Mouse (Mus musculus) layer of hippocampus, adult 6 months (tissue): Measurements from ENCODE around the gene Misp. TPM values are rescaled to one million over a fixed set of nuclear protein-coding genes. Genes with fewer than 3 reads are reported as not detected.

Source experiments
- long read RNA-seq, 2 experiments: library from polyadenylated mRNA; unstranded; transcript quantifications; one replicate each; pipeline ENCODE4 v2.0.0; 2019 to 2020
- microRNA-seq: library from miRNA; unstranded; fragments of <30 nt; microRNA quantifications from one replicate; pipeline ENCODE4 v1.2.0, GENCODE M21; 2020
- polyA plus RNA-seq: library from polyadenylated mRNA; unstranded; fragments of <200 nt; fragmentation: Nextera tagmentation; gene quantifications from 2 replicates; pipeline ENCODE4 v1.2.3, GENCODE M21; 2021

The Misp gene
- polyA plus RNA-seq: 0.15 and 0.28 TPM in 2 replicates
- long read RNA-seq, experiment 1: 0 reads
- long read RNA-seq, experiment 2, partial matches to known transcripts: 1 of 1 reads
- long read RNA-seq, experiment 2, other reads (novel, unspliced or antisense): 0 of 1 reads

DNA sequence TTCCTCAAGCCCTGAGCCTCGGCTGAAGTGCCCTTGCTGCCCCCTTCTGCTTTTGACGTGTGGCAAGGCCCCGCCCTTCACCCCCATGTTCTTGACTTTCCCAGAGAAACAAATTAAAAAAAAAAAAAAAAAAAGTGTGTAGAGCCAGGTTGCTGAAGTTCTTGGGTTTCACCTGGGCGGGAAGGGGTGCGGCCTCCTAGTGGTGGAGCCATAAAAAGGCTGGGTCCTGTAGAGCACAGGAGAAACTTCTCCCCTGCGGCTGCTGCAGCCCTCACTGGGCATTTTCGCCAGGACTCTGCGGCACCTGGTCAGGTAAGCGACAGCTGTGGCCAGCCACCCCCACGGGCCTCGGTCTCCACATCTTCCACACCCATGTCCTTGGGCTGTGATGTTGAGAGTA lies at the start of gene Misp:
Gene Misp, plus strand, starts transcription at position 208 of the 400 bp plus-strand sequence.

GRCm38 (mm10) chr10:79777103-79777531 lies 43.7 kb upstream of the Misp start, which contains the start of gene Fstl3:
TSS of gene Fstl3 (plus strand) at chr10:79777272.

DNA sequence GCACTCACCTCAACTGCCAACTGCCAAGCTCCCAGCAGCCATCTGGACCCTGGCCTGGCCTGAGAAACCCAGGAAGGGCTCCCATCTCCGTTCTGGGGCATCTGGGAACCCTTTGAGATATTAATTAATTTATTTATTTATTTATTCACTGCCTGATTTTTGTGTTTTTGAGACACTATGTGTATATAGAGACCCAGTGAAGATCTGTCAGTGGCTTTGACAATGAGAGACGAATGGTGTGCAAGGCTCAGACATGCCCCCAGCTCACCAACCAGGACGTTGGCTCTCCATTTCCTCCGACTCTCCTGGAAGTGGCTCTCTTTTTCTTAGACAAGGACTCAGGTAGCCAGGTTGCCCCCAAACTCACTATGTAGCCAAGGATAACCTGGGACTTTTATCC lies 29.9 kb upstream of the Misp start, which contains the start of gene Prss57:
Gene Prss57, minus strand, starts transcription at position 101 of the 400 bp plus-strand sequence.

DNA sequence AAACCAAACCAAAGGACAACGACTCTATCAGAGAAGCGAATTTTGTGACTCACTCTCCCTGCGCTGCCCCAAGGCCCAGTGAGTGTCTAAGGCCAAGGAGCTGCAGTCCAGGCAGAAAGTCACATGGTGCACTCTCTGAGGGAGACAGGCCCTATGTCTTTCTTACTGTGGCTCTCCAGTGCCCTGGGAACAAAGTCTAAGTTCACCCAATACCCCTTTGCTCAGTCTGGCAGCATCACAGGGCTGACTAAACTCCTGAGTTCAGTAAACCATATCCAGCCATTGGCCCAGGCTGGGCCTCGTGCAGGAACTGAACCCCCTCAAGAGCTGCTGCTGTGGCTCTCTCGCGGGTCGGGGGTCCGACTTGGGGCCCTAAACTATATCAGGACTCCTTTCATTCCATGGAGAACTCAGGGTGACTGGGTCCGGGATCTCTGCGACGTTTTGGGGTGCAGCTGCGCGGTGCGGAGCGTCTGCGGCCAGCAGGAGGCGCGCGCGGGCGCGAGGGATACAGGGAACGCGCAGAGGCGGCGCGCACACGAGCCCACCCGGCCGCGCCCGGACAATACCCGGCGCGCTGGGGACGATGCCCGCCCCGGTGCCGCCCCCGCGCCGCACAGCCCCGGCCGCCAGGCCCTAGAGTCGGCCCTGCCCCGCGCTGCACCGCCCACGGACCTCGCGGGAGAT lies 27.6 kb upstream of the Misp start, which contains the start of gene Palm:
Gene Palm, plus strand, starts transcription at position 522 of the 687 bp plus-strand sequence.

GRCm38 (mm10) chr10:79853860-79854795 lies 33.3 kb downstream of the Misp start, which contains the start of gene Ptbp1:
TSS of gene Ptbp1 (plus strand) at chr10:79854427.

GRCm38 (mm10) chr10:79874290-79874862 lies 53.6 kb downstream of the Misp start, which contains the start of the genes Prtn3 and Plppr3:
TSS of gene Prtn3 (plus strand) at chr10:79874476.
TSS of gene Plppr3 (minus strand) at chr10:79874634.

Small RNA genes within 50 kb of the gene (microRNA-seq; reads per million reads assigned to microRNA genes)
- gene Mir6910: not detected

Other genes starting within 250 kb of the Misp start
- gene Theg, start 233.7 kb upstream of the Misp start, polyA plus RNA-seq: 0.51 and 1.1 TPM in 2 replicates
- gene C2cd4c, start 207.0 kb upstream of the Misp start, polyA plus RNA-seq: 0.78 and 0.80 TPM in 2 replicates
- 2.2 and 2.3 TPM in 2 replicates for gene Shc2, start 183.1 kb upstream of the Misp start, polyA plus RNA-seq
- 0.15 and 0.30 TPM in 2 replicates for gene Odf3l2, start 175.3 kb upstream of the Misp start, polyA plus RNA-seq
- not detected in 2 replicates for gene Madcam1, start 156.4 kb upstream of the Misp start, polyA plus RNA-seq
- gene Tpgs1, start 151.6 kb upstream of the Misp start, polyA plus RNA-seq: 151 and 171 TPM in 2 replicates
- 14.9 TPM in 2 replicates for gene Cdc34, start 138.8 kb upstream of the Misp start, polyA plus RNA-seq
- 0.60 and 4.2 TPM in 2 replicates for gene Gzmm, start 132.0 kb upstream of the Misp start, polyA plus RNA-seq
- 1,334 and 1,835 TPM in 2 replicates for gene Bsg, start 116.5 kb upstream of the Misp start, polyA plus RNA-seq
- 3.3 and 4.4 TPM in 2 replicates for gene Hcn2, start 104.4 kb upstream of the Misp start, polyA plus RNA-seq
- 15.8 and 20.0 TPM in 2 replicates for gene Polrmt, start 74.4 kb upstream of the Misp start, polyA plus RNA-seq
- gene Fgf22, start 65.9 kb upstream of the Misp start, polyA plus RNA-seq: 1.9 and 3.3 TPM in 2 replicates
- gene Rnf126, start 54.0 kb upstream of the Misp start, polyA plus RNA-seq: 7.6 and 10.5 TPM in 2 replicates
- 0.79 and 0.89 TPM in 2 replicates for gene Fstl3, start 43.7 kb upstream of the Misp start, polyA plus RNA-seq
- 1.3 and 1.7 TPM in 2 replicates for gene Prss57, start 30.0 kb upstream of the Misp start, polyA plus RNA-seq
- 67.9 and 93.7 TPM in 2 replicates for gene Palm, start 27.4 kb upstream of the Misp start, polyA plus RNA-seq
- gene Ptbp1, start 33.4 kb downstream of the Misp start, polyA plus RNA-seq: 17.4 and 20.4 TPM in 2 replicates
- 4.5 and 6.4 TPM in 2 replicates for gene Prtn3, start 53.5 kb downstream of the Misp start, polyA plus RNA-seq
- 35.4 and 44.1 TPM in 2 replicates for gene Plppr3, start 53.6 kb downstream of the Misp start, polyA plus RNA-seq
- not detected in 2 replicates for gene Elane, start 65.3 kb downstream of the Misp start, polyA plus RNA-seq
- not detected in 2 replicates for gene Cfd, start 69.9 kb downstream of the Misp start, polyA plus RNA-seq
- gene Med16, start 87.9 kb downstream of the Misp start, polyA plus RNA-seq: 44.2 and 50.2 TPM in 2 replicates
- gene Gm26602, start 89.9 kb downstream of the Misp start, polyA plus RNA-seq: not detected in 2 replicates
- 4.1 and 4.4 TPM in 2 replicates for gene Kiss1r, start 96.0 kb downstream of the Misp start, polyA plus RNA-seq
- gene R3hdm4, start 100.2 kb downstream of the Misp start, polyA plus RNA-seq: 232 and 239 TPM in 2 replicates
- gene Arid3a, start 106.1 kb downstream of the Misp start, polyA plus RNA-seq: 0.87 and 1.7 TPM in 2 replicates
- gene Wdr18, start 139.2 kb downstream of the Misp start, polyA plus RNA-seq: 87.4 and 87.9 TPM in 2 replicates
- gene Grin3b, start 149.7 kb downstream of the Misp start, polyA plus RNA-seq: 0.06 and 0.11 TPM in 2 replicates
- 11.9 and 12.3 TPM in 2 replicates for gene Tmem259, start 163.3 kb downstream of the Misp start, polyA plus RNA-seq
- 12.4 and 13.3 TPM in 2 replicates for gene Cnn2, start 167.6 kb downstream of the Misp start, polyA plus RNA-seq
- gene Abca7, start 175.5 kb downstream of the Misp start, polyA plus RNA-seq: 1.3 and 1.6 TPM in 2 replicates
- 1.6 and 1.7 TPM in 2 replicates for gene Arhgap45, start 195.7 kb downstream of the Misp start, polyA plus RNA-seq
- gene Polr2e, start 218.8 kb downstream of the Misp start, polyA plus RNA-seq: 232 and 241 TPM in 2 replicates
- gene Gpx4, start 226.2 kb downstream of the Misp start, polyA plus RNA-seq: 945 and 1,045 TPM in 2 replicates